Mouse (Mus musculus) heart, postnatal 0 days (tissue): ENCODE data around the gene Tuft1.

ENCODE experiments used
- CTCF ChIP-seq: IDR thresholded peaks from 2 replicates; pipeline ENCODE4 v1.5.1; 2016; ENCODE audit warnings: antibody characterized with exemption, control low read depth, low read depth
- EP300 ChIP-seq: IDR thresholded peaks from 2 replicates; pipeline ENCODE4 v1.6.1; 2016; ENCODE audit warnings: antibody characterized with exemption, low read depth

GRCm38 (mm10) chr3:94702856-94703255 lies 44.2 kb upstream of the Tuft1 start:
- TF ChIP-seq EP300 (no peak), CTCF (no peak)
